Mouse (Mus musculus) thymus, postnatal 14 days (tissue): ENCODE measurements around the gene Cmas.
A peak's percentile ranks its signal among the peaks of the same experiment; 100 is the strongest.

Experiments
- DNase-seq: peaks from one replicate; pipeline ENCODE4 v3.0.0; 2021

The Cmas gene

GRCm38 (mm10) chr6:142756507-142757333, at the start of gene Cmas:
Gene Cmas (plus strand): TSS chr6:142756686.
- peak; percentile 95 for DNase-seq

- DNase-seq = peak; percentile 28
These were observed 49.8 kb upstream of the Cmas start for GRCm38 (mm10) chr6:142706688-142707087.

GRCm38 (mm10) chr6:142708369-142708768, 48.1 kb upstream of the Cmas start:
- no peak for DNase-seq

- no peak for DNase-seq
These were observed 45.8 kb upstream of the Cmas start for GRCm38 (mm10) chr6:142710690-142711089.

- DNase-seq = no peak
These were observed 45.4 kb upstream of the Cmas start for GRCm38 (mm10) chr6:142711106-142711505.

- no peak for DNase-seq
These were observed 41.5 kb upstream of the Cmas start for GRCm38 (mm10) chr6:142715026-142715425.

- no peak for DNase-seq
These were observed 39.3 kb upstream of the Cmas start for GRCm38 (mm10) chr6:142717186-142717585.

GRCm38 (mm10) chr6:142718167-142718566, 38.3 kb upstream of the Cmas start:
- no peak for DNase-seq

- DNase-seq = no peak
These were observed 35.8 kb upstream of the Cmas start for GRCm38 (mm10) chr6:142720641-142721040.

- no peak for DNase-seq
These were observed 34.8 kb upstream of the Cmas start for GRCm38 (mm10) chr6:142721731-142722130.

GRCm38 (mm10) chr6:142726032-142726431, 30.5 kb upstream of the Cmas start:
- DNase-seq = no peak

GRCm38 (mm10) chr6:142732567-142733290, 23.8 kb upstream of the Cmas start:
- no peak for DNase-seq

- DNase-seq = peak; percentile 35
These were observed 21.0 kb upstream of the Cmas start for GRCm38 (mm10) chr6:142735302-142736005.

- DNase-seq = no peak
These were observed 18.3 kb upstream of the Cmas start for GRCm38 (mm10) chr6:142738225-142738624.

- DNase-seq = no peak
These were observed 17.8 kb upstream of the Cmas start for GRCm38 (mm10) chr6:142738637-142739036.

GRCm38 (mm10) chr6:142741763-142742162, 14.7 kb upstream of the Cmas start:
- DNase-seq = no peak

GRCm38 (mm10) chr6:142743193-142743592, 13.3 kb upstream of the Cmas start:
- no peak for DNase-seq

- DNase-seq = no peak
These were observed 11.0 kb upstream of the Cmas start for GRCm38 (mm10) chr6:142745484-142745883.

- no peak for DNase-seq
These were observed 9.7 kb upstream of the Cmas start for GRCm38 (mm10) chr6:142746765-142747164.

GRCm38 (mm10) chr6:142747165-142747564, 9.3 kb upstream of the Cmas start:
- DNase-seq = no peak

GRCm38 (mm10) chr6:142748057-142748708, 8.3 kb upstream of the Cmas start:
- no peak for DNase-seq

- no peak for DNase-seq
These were observed 5.1 kb upstream of the Cmas start for GRCm38 (mm10) chr6:142751365-142751764.
